Mouse (Mus musculus) embryonic fibroblast, embryonic 13.5 days (primary cell): Measurements from ENCODE around the gene Fubp3.

Source experiments
- CTCF ChIP-seq: IDR thresholded peaks from 2 replicates; pipeline ENCODE4 v1.5.1; 2011; ENCODE audit warnings: mild to moderate bottlenecking, control low read depth, low read length, moderate library complexity, borderline replicate concordance; ENCODE audit not compliant: insufficient read depth
- POLR2A ChIP-seq: IDR thresholded peaks from 2 replicates; pipeline ENCODE4 v1.6.1; 2011; ENCODE audit warnings: low read depth, mild to moderate bottlenecking, control low read depth, low read length, moderate library complexity

- TF ChIP-seq POLR2A, result no peak
- no peak for TF ChIP-seq CTCF
Observed at GRCm38 (mm10) chr2:31619208-31619607, 46.8 kb downstream of the Fubp3 start.
